Mouse (Mus musculus): ENCODE data around the gene Vti1a. TPM values are rescaled to one million over a fixed set of nuclear protein-coding genes. Genes with fewer than 3 reads are reported as not detected.

The Vti1a gene
- polyA plus RNA-seq, 1 experiment, result 6.8 TPM

DNA sequence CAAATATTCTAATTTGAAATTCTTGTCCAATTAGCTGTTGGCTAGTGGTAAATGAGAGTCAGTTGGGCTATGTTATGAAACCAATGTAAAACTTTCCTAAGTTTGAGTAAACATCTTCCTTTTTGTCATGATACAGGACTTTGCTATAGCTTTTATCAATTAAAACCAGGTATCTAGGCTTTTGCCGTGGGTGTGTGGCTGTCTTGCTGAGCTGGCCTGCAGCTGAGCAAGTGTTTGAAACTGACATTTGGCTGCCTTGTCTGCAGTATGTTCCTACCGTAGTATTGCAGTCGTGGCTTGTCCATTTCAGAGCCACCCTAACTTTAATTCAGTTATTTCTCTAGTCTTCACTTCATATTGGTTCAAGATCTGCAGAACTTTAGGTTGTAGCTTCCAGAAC lies 32.1 kb downstream of the Vti1a start:
- Histone ChIP-seq H3K27me3 (replicated peaks) (no peaks in the 10 kb centered on the region), H3K9me3 (no peaks in the 10 kb centered on the region), H3K36me3 (replicated peaks; ENCODE audit: low read length) (peaks cover 66% of the 10 kb centered on the region), H3K4me3 (replicated peaks) (no peak overlapping the region), H3K4me1 (peaks cover 14% of the 10 kb centered on the region)
- TF ChIP-seq GATA1 (IDR thresholded peaks at IDR 0.05; ENCODE audit: borderline replicate concordance, low read length), result no peak
- TF ChIP-seq FLI1 (IDR thresholded peaks at IDR 0.05; ENCODE audit: low read length), result no peak

DNA sequence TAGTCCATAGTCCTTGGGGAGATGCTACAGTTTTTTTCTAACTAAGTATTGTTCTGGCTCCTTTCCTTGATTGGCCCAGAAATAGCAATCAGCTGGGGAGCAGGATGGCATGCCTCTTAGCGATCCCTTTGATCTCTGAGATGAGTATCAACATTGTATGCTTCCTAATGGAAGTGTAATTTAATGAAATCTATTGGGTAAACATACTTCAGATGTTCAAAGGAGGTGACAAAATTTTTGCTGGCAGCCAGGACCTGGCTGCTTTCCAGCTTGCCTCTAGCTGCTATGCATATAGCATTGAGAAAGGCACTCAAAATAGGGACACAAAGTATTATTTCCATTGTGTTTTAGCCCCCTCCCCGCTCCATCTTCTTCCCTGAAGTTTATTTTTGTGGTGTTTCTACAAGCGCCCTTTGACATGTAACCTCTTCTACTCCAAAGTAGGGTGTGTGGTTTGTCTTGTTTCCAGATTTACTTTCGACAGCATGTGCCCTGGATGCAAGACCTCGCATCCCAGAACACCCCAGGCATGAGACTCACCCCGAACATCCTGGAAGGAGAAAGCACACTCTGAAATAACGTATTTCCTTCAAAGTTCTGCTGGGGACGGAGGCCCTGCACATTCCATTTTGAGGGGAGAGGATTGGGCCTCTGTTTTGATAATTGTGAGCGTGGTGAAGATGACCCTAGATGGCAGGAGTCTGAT lies 34.7 kb downstream of the Vti1a start:
- TF ChIP-seq FLI1 (IDR thresholded peaks at IDR 0.05; ENCODE audit: low read length) (no peak), GATA1 (IDR thresholded peaks at IDR 0.05; ENCODE audit: borderline replicate concordance, low read length) (no peak)
- Histone ChIP-seq H3K27me3 (replicated peaks) (no peaks in the 10 kb centered on the region), H3K4me3 (replicated peaks) (no peak overlapping the region), H3K36me3 (replicated peaks; ENCODE audit: low read length) (peaks cover 68% of the 10 kb centered on the region), H3K4me1 (peaks cover 14% of the 10 kb centered on the region), H3K9me3 (no peaks in the 10 kb centered on the region)

DNA sequence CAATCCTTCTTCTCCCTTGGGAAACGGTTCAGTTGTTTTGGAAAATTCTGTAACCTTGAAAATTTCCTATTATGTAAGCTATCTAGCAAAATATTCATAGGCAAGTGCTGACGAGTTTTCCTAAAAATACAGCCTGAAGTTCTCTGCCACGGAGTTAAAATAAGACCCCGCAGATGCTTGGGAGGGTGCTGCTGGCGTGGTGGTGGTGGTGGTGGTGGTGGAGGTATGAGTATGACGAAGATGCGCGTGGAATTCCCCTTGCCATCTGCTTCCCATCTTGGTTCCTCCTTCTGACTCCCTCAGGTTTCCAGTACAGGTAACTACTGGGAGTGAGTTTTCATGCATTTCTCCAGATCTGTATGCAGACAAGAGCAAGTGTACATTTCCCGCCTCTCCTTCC lies 46.5 kb downstream of the Vti1a start:
- TF ChIP-seq GATA1 (IDR thresholded peaks at IDR 0.05; ENCODE audit: borderline replicate concordance, low read length) (no peak), FLI1 (IDR thresholded peaks at IDR 0.05; ENCODE audit: low read length) (no peak)
- H3K36me3 ChIP-seq (replicated peaks; ENCODE audit: low read length), result peaks cover 29% of the 10 kb centered on the region
- no peaks in the 10 kb centered on the region for H3K27me3 ChIP-seq (replicated peaks)
- H3K4me3 ChIP-seq (replicated peaks), result no peak overlapping the region
- peaks cover 21% of the 10 kb centered on the region for H3K4me1 ChIP-seq
- H3K9me3 ChIP-seq, result no peaks in the 10 kb centered on the region

DNA sequence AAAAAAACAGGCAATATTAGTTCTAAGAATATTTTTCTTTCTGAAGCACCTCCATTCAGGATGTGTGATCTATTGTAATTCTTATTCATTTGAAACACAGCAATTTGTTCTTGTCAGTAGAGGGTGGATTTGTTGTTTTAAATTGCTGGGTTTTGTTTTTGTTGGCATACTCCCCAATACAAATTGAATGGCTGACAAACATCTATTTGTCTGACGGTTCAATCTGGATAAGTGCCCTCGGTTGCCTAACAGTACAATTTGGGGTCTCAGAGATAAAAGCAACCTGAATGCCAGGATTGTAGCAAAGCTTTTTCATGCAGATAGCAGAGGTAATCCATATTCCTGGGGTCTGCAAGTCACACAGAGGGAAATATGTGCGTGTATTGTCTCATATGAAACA lies 53.6 kb downstream of the Vti1a start:
- Histone ChIP-seq H3K4me3 (replicated peaks) (no peak overlapping the region), H3K36me3 (replicated peaks; ENCODE audit: low read length) (peaks cover 14% of the 10 kb centered on the region), H3K4me1 (peaks cover 17% of the 10 kb centered on the region), H3K27me3 (replicated peaks) (no peaks in the 10 kb centered on the region), H3K9me3 (no peaks in the 10 kb centered on the region)
- TF ChIP-seq FLI1 (IDR thresholded peaks at IDR 0.05; ENCODE audit: low read length) (no peak), GATA1 (IDR thresholded peaks at IDR 0.05; ENCODE audit: borderline replicate concordance, low read length) (no peak)

DNA sequence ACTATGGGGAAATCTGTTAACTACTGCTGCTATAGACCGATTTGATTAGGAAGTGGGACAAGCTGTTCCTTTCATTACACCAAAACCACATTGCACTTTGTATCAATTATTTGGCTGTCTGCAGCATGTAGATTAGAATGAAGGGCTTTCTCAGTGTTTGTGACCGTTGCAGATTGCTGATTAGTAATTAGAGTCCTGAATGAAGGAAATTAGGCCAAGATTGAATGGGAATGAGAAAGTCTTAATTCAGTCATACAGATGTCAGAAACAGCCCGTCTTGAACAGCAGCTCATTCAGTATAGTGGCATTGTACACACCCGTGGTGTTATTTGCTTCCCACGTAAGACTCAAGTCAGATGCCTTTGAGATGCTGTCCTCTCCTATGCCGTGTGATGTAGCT lies 60.2 kb downstream of the Vti1a start:
- TF ChIP-seq GATA1 (IDR thresholded peaks at IDR 0.05; ENCODE audit: borderline replicate concordance, low read length) (no peak), FLI1 (IDR thresholded peaks at IDR 0.05; ENCODE audit: low read length) (no peak)
- no peak overlapping the region for H3K4me3 ChIP-seq (replicated peaks)
- H3K36me3 ChIP-seq (replicated peaks; ENCODE audit: low read length), result peaks cover 21% of the 10 kb centered on the region
- no peaks in the 10 kb centered on the region for H3K9me3 ChIP-seq
- H3K27me3 ChIP-seq (replicated peaks), result no peaks in the 10 kb centered on the region
- peaks cover 36% of the 10 kb centered on the region for H3K4me1 ChIP-seq

DNA sequence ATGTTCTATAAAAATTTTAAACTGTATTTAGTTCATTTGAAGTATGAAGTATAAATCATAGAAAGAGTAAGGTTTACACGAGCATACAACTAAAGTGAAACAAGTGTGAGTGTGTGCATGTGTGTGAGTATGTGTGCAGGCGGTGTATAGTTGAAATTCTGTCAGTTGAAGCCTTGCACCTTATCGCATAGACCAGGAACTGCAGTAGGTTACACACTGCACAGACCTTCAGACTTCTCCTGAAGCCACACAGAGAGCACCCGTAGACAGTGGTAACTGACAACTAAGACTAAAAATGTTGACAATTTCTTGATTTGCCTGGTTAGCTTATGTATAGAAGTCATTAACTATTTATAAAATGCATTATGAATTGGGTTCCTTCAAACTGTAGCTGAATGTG lies 61.4 kb downstream of the Vti1a start:
- H3K36me3 ChIP-seq (replicated peaks; ENCODE audit: low read length), result peaks cover 30% of the 10 kb centered on the region
- no peaks in the 10 kb centered on the region for H3K27me3 ChIP-seq (replicated peaks)
- peaks cover 43% of the 10 kb centered on the region for H3K4me1 ChIP-seq
- no peaks in the 10 kb centered on the region for H3K9me3 ChIP-seq
- H3K4me3 ChIP-seq (replicated peaks), result no peak overlapping the region
- TF ChIP-seq FLI1 (IDR thresholded peaks at IDR 0.05; ENCODE audit: low read length), result no peak
- no peak for TF ChIP-seq GATA1 (IDR thresholded peaks at IDR 0.05; ENCODE audit: borderline replicate concordance, low read length)

DNA sequence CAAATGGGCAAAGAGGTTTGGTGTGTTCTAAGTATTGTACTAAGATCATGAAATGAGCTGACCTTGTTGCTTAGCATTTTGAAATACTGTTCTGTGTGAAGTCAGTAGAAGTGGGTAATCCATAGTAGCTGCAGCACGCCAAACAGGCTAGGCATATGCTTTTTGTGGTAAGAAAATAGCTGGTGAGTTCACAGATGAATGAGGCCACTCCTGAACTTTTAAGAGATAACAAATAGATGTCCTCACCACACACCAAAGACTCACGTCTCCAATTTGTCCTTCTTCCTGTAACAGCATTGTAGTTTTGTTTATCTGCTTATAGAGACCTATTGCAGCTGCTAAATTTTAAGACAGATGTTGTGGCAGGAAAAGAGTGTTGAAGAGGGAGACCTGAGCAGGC lies 62.8 kb downstream of the Vti1a start:
- Histone ChIP-seq H3K4me3 (replicated peaks) (no peak overlapping the region), H3K36me3 (replicated peaks; ENCODE audit: low read length) (peaks cover 25% of the 10 kb centered on the region), H3K4me1 (peaks cover 51% of the 10 kb centered on the region), H3K27me3 (replicated peaks) (no peaks in the 10 kb centered on the region), H3K9me3 (no peaks in the 10 kb centered on the region)
- TF ChIP-seq FLI1 (IDR thresholded peaks at IDR 0.05; ENCODE audit: low read length) (no peak), GATA1 (IDR thresholded peaks at IDR 0.05; ENCODE audit: borderline replicate concordance, low read length) (no peak)

DNA sequence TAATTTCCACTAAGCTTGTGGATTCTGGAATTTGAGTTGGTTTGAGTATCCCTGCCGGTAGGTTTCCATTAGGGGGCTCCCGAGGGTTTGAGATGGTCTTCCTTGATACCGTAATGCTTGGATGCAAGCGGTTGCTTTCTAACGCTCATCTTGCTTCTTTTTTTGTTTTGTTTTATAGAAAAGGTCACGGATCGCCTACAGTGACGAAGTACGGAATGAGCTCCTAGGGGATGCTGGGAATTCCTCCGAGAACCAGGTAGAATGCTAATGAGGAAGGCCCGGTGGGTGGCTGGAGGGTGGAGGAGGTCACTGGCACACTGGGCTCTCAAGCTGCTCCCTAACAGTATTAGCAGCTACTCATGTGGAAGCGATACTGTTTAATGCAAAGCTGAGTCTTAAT lies 64.7 kb downstream of the Vti1a start:
- Histone ChIP-seq H3K4me3 (replicated peaks) (no peak overlapping the region), H3K4me1 (peaks cover 41% of the 10 kb centered on the region)

DNA sequence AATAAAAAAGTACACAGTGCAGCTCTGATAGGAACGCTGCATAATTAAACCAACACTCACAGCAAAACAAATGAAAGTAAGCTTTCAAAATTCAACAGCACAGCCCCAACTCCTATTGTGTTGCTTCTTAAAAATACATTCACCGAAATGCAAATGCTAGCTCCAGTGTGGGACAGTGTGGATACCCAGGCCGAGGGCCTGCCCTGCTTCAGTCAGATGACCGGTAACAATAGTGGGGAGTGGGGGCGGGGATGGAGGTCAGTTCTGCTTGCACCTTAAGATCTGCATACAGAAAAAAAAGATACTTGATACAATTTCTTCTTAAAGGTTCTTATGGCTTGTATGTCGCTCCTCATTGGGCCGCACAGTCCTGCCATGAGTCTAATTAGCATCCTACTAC lies 65.2 kb downstream of the Vti1a start:
- Histone ChIP-seq H3K27me3 (replicated peaks) (no peaks in the 10 kb centered on the region), H3K36me3 (replicated peaks; ENCODE audit: low read length) (peaks cover 34% of the 10 kb centered on the region), H3K4me1 (peaks cover 41% of the 10 kb centered on the region), H3K4me3 (replicated peaks) (no peak overlapping the region), H3K9me3 (no peaks in the 10 kb centered on the region)
- TF ChIP-seq GATA1 (IDR thresholded peaks at IDR 0.05; ENCODE audit: borderline replicate concordance, low read length) (no peak), FLI1 (IDR thresholded peaks at IDR 0.05; ENCODE audit: low read length) (no peak)

More for the DNA sequence above, 64.7 kb downstream of the Vti1a start:
- Histone ChIP-seq H3K9me3 (no peaks in the 10 kb centered on the region), H3K36me3 (replicated peaks; ENCODE audit: low read length) (peaks cover 34% of the 10 kb centered on the region), H3K27me3 (replicated peaks) (no peaks in the 10 kb centered on the region)
- no peak for TF ChIP-seq GATA1 (IDR thresholded peaks at IDR 0.05; ENCODE audit: borderline replicate concordance, low read length)
- TF ChIP-seq FLI1 (IDR thresholded peaks at IDR 0.05; ENCODE audit: low read length), result no peak

DNA sequence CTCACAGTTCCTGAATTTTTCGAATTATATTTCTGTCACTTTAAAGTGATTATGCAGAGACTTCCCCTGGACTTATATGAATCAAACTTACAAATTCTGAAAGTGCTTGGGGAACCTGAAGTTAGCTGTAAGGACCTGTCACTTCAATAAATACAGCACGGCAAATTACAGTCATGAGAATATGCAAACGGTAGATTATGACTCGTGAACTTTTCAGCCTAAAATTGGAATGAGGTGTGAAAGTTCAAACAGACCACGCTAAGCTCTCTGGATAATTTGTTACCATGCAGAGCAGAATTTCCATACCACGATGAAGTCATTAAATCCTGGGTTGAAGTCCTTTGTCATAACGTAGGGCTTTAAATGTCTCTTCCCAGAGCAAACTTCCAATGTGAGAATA lies 66.7 kb downstream of the Vti1a start:
- Histone ChIP-seq H3K9me3 (no peaks in the 10 kb centered on the region), H3K4me3 (replicated peaks) (no peak overlapping the region), H3K27me3 (replicated peaks) (no peaks in the 10 kb centered on the region), H3K4me1 (peaks cover 35% of the 10 kb centered on the region), H3K36me3 (replicated peaks; ENCODE audit: low read length) (peaks cover 35% of the 10 kb centered on the region)
- TF ChIP-seq FLI1 (IDR thresholded peaks at IDR 0.05; ENCODE audit: low read length) (no peak), GATA1 (IDR thresholded peaks at IDR 0.05; ENCODE audit: borderline replicate concordance, low read length) (no peak)
